Mouse (Mus musculus): Measurements from ENCODE around the gene Psapl1.
A peak's percentile ranks its signal among the peaks of the same experiment; 100 is the strongest.

The Psapl1 gene

GRCm38 (mm10) chr5:36203916-36204315 is at the start of gene Psapl1:
Psapl1 (plus strand) TSS chr5:36204021.
- DNase-seq (ENCODE audit: low spot score in 2 of 2), result no peak

GRCm38 (mm10) chr5:36154879-36155485 is 48.8 kb upstream of the Psapl1 start:
- no peak for DNase-seq (ENCODE audit: low spot score in 2 of 2)

DNA sequence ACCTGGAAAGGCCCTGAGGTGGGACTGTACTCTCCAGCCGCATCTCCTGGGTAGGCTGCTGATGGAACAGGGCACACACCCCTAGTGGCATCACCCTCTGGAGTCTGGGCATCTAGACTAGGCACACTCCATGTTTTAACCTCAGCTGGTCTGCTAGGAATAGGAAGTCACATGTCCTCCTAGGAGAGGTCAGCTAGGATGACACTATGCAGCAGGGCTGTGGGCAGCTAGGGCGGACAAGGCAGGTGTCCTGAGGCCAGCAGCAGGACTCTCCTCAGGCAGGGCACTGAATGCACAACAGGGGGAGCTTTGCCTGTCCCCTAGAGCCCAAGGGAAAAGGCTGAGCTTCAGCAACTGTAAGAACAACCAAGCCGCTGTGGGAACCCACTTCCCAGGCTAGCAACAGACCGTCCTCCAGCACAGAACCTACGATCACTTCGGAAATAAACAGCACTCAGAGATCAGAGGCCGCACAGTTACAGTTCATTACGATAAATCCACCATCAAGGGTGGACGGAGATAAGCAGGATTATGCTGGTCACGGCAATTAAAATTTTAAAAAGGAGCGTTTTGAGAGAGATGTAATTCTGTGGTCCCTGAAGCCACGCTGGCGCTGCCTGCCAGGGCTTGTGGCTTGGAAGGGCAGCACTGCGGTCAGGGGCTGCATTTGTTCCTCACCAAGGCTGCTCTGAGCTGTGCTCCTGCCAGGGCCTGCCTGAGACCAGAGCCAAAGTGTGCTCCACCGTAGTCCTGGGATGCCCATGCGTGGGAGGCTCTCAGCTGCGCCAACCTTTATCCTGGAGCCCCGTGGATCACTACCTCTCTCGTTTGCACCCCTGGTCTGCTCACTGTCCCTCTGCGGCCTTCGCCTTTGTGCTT is 38.2 kb upstream of the Psapl1 start:
- DNase-seq (ENCODE audit: low spot score in 2 of 2), result no peak

- DNase-seq (ENCODE audit: low spot score in 2 of 2), result no peak
These were observed 37.3 kb upstream of the Psapl1 start for GRCm38 (mm10) chr5:36166346-36167013.

- peak in 1 of 2 experiments; percentile 42 for DNase-seq (ENCODE audit: low spot score in 2 of 2)
These were observed 34.7 kb upstream of the Psapl1 start for GRCm38 (mm10) chr5:36168963-36169650.

DNA sequence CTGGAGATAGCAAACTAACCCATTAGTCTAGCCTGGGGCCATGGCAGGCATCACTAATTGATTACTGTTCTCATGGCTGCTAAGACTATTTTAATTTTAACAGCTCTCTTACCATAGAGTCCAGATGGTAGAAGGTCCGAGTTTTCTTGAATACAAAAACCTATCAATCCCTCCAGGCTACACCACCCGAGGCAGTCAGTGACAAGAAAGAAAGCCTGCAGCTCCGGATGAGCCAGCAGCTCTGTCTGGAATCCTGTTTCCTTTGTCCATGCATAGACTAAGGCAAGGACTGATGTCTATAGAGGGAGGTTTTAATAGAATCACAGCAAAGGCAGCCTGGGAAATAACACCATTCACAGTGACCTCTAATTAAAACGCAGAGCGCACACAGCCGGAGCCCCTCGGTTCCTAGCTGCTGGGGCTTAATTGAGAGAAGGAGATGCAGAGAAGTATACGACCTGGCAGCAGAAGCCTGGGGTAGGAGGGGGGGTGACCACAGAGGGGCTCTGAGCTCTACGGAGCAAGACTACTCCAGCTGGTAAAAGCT is 29.2 kb upstream of the Psapl1 start:
- DNase-seq (ENCODE audit: low spot score in 2 of 2), result no peak

DNA sequence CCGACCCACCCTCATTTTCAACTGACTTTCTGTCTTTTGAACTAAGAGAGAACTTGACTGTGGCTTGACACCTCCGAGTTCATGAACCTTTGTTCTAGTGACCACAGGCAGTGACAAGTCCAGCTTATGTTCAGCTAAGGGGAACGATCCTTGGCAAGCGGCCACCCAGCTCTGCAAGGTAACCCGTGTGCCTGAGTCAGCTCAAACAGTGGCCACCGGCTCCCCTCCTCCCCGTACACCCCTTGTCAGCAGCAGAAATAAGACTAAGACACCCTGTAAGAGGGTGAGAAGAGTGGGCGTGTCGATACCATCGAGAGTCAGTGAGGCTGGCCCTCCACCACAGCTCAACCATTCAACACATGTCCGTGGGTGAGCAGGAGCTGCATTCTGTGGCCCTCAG is 27.4 kb upstream of the Psapl1 start:
- DNase-seq (ENCODE audit: low spot score in 2 of 2), result no peak

DNA sequence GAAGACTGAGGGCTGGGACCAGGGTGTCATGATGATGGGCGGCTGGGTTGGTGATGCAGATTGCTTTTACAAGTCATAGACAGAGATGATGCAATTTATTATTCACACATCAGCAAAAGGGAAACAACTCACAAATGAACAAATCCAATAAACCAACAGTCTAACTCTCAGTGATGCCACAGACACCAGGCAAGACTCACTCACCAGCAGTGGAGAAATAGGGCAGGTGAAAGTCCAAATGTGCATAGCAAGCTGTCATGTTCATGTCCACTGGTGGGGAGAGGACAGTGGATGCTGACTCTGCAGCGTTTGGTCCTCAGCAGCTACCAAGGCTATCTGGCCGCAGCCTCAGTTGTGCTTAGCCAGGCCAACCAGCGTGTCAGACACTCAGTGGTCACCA is 26.9 kb upstream of the Psapl1 start:
- DNase-seq (ENCODE audit: low spot score in 2 of 2), result no peak

DNA sequence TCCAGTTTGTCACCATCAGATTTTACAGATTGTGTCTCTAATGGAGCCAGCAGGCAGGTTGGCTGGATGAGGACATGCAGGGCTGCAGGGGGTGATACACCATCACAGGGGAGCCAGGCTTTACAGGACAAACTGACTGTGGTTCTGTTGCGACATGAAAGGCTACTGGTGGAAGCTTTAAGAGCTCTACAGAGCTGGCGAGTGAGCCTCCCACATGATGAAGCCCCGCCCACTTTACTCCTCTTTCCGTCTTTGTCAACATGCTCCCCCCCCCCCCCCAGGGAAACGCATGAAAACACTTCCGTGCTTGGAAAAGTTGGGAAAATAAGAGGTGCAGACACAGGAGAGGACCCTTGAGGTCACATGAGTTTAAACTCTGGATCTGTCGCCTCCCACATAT is 25.6 kb upstream of the Psapl1 start:
- no peak for DNase-seq (ENCODE audit: low spot score in 2 of 2)

GRCm38 (mm10) chr5:36178785-36179184 is 25.0 kb upstream of the Psapl1 start:
- DNase-seq (ENCODE audit: low spot score in 2 of 2), result no peak

- DNase-seq (ENCODE audit: low spot score in 2 of 2), result no peak
These were observed 24.1 kb upstream of the Psapl1 start for GRCm38 (mm10) chr5:36179708-36180107.

- no peak for DNase-seq (ENCODE audit: low spot score in 2 of 2)
These were observed 21.5 kb upstream of the Psapl1 start for GRCm38 (mm10) chr5:36182326-36182725.

DNA sequence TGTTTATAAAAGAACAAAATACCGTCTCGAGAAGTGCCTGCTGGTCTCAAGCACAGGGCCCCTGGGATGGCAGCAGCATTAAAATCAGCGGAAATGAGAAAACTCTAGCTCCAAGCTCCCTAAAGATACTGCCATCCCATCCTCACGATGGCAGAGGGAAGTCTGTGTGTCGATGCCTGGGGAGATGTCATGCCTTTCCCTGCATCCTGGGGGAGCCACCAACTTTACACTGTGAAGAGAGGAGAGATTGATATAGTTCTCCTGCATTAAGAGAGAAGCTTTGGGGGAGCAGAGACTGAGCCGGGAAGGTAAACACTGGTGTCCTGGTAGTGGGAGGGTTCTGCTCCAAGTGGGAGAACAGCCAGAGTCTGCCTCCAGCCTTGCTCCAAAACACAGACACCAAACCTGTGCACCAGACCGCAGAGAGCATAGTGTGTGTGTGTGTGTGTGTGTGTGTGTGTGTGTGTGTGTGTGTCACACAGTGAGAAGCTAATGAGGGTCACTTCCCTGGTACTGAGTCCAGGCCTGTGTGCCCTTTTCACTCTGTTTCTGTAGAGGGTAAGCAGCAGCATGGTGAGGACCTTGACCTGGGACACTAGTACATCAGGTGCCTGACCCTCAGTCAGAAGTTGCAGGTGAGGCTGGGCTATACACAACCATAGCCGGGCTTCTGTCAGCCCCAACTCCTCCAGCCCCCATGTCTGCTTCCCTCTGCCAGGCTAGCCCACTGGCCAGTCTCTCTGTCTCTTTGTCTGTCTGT is 17.3 kb upstream of the Psapl1 start:
- DNase-seq (ENCODE audit: low spot score in 2 of 2), result no peak

DNA sequence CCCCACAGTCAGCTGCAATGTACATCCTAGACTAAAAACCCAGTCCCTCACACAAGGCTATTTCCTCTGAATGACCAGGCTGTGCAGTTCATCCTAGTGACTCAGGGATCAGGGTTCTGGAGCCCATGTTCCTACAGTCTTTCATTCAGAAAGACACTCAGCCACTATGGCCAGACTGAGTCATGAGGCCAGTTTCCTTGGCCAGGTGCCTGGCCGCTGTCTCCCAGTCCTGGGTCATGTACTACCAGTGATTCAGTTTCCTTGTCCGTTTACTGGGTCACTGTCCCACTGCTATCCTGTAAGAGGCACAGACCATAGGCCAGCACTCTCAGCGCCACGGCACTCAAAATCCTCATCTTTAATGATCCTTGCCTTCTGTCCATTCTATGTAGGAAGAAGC is 15.5 kb upstream of the Psapl1 start:
- DNase-seq (ENCODE audit: low spot score in 2 of 2), result no peak

DNA sequence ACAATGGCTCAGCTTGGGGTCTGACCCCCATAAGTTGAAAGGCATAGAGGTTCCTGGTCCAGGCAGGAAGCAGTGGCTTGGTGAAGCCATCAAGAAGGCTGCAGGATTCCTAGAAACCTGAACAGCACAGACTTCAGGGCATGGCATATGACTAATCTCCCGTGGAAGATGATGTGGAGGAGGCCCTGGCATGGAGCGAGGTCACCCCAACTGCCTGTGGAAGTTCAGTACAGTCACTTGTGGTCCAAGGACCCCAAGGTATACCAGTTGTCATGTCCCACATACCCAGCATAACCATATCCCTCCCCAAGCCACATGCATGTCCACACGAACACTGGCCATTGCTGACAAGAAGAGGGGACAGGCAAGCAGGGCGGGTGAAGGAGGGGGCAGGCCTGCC is 12.5 kb upstream of the Psapl1 start:
- no peak for DNase-seq (ENCODE audit: low spot score in 2 of 2)

GRCm38 (mm10) chr5:36191876-36192275 is 11.9 kb upstream of the Psapl1 start:
- DNase-seq (ENCODE audit: low spot score in 2 of 2), result no peak

GRCm38 (mm10) chr5:36192677-36193076 is 11.1 kb upstream of the Psapl1 start:
- DNase-seq (ENCODE audit: low spot score in 2 of 2), result no peak

DNA sequence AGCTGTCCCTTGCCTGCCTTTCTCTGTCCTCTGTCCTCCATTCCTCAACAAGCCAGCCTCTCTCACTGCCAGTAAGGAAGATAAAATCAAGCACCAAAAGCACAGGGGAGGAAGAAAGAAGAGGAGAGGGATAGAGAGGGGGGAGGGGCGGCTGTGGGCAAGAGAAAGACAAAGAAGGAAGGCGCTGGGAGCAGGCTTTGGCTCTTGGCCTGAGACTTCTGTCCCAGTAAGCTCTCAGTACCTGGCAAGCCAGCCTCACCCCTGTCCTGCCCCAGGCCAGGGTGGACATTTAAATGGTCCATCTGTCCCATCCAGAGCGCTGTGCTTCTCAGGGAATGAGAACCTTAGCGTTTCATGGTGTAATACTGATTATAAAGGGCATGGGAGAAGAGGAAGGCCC is 9.2 kb upstream of the Psapl1 start:
- no peak for DNase-seq (ENCODE audit: low spot score in 2 of 2)

GRCm38 (mm10) chr5:36195436-36195835 is 8.4 kb upstream of the Psapl1 start:
- DNase-seq (ENCODE audit: low spot score in 2 of 2), result no peak

- no peak for DNase-seq (ENCODE audit: low spot score in 2 of 2)
These were observed 4.3 kb upstream of the Psapl1 start for GRCm38 (mm10) chr5:36199519-36199918.

- DNase-seq (ENCODE audit: low spot score in 2 of 2), result no peak
These were observed 1.0 kb upstream of the Psapl1 start for GRCm38 (mm10) chr5:36202781-36203180.
